Mouse (Mus musculus) limb, embryonic 14.5 days (tissue): ENCODE measurements around the gene Psme3. TPM values are rescaled to one million over a fixed set of nuclear protein-coding genes. Genes with fewer than 3 reads are reported as not detected.
A peak's percentile ranks its signal among the peaks of the same experiment; 100 is the strongest.

ENCODE experiments used
- ATAC-seq: fragments of 200-750 bp; cut with Nextera tagmentation; 2 replicates; pipeline ENCODE4 v1.8.0; 2017; ENCODE audit warnings: low read depth, moderate number of reproducible peaks, moderate TSS enrichment; ENCODE audit not compliant: low FRiP score
- DNase-seq: peaks from one replicate; pipeline ENCODE4 v3.0.0-alpha.2; 2015; ENCODE audit warnings: low spot score
- H3K27ac ChIP-seq: fragments of 300-500 bp; sonication (generic); replicated peaks from 2 replicates; pipeline ENCODE4 v1.5.1; 2014; ENCODE audit warnings: low read depth, mild to moderate bottlenecking, low read length, moderate library complexity, mixed read lengths
- H3K27me3 ChIP-seq: fragments of 300-500 bp; sonication (generic); 2 replicates; pipeline ENCODE4 v1.6.1; 2014; ENCODE audit warnings: low read length, mixed read lengths; ENCODE audit not compliant: control insufficient read depth, insufficient read depth
- H3K36me3 ChIP-seq: fragments of 300-500 bp; sonication (generic); 2 replicates; pipeline ENCODE4 v1.6.1; 2014; ENCODE audit warnings: mild to moderate bottlenecking, low read length, moderate library complexity, mixed read lengths; ENCODE audit not compliant: control insufficient read depth, insufficient read depth
- H3K4me1 ChIP-seq: fragments of 300-500 bp; sonication (generic); 2 replicates; pipeline ENCODE4 v1.6.1; 2014; ENCODE audit warnings: antibody characterized with exemption, low read length, mixed read lengths; ENCODE audit not compliant: control insufficient read depth, insufficient read depth
- H3K4me2 ChIP-seq: fragments of 300-500 bp; sonication (generic); replicated peaks from 2 replicates; pipeline ENCODE4 v1.6.1; 2014; ENCODE audit warnings: low read depth, mild to moderate bottlenecking, low read length, moderate library complexity; ENCODE audit not compliant: severe bottlenecking
- H3K4me3 ChIP-seq: fragments of 300-500 bp; sonication (generic); replicated peaks from 2 replicates; pipeline ENCODE4 v1.5.1; 2014; ENCODE audit warnings: low read length
- H3K9ac ChIP-seq: fragments of 300-500 bp; sonication (generic); 2 replicates; pipeline ENCODE4 v1.6.1; 2014; ENCODE audit warnings: mild to moderate bottlenecking, low read depth, low read length, moderate library complexity; ENCODE audit not compliant: severe bottlenecking
- H3K9me3 ChIP-seq: fragments of 300-500 bp; sonication (generic); 2 replicates; pipeline ENCODE4 v1.6.1; 2016; ENCODE audit warnings: low read length; ENCODE audit not compliant: control insufficient read depth
- POLR2A ChIP-seq: fragments of 200-500 bp; IDR thresholded peaks from 2 replicates; pipeline ENCODE4 v1.8.0; 2012; ENCODE audit warnings: inconsistent platforms, mild to moderate bottlenecking, moderate library complexity, borderline replicate concordance; ENCODE audit not compliant: insufficient read depth, insufficient read length; ENCODE audit errors: extremely low read depth
- WGBS: fragments of 180-500 bp; shearing (Covaris S2); extraction: QIAGEN DNeasy Blood & Tissue Kit; methylation state at CpG from one replicate; pipeline ENCODE4 v1.1.7; 2014; 5-methylcytosine and 5-hydroxymethylcytosine counted together
- polyA plus RNA-seq, 2 experiments: library from polyadenylated mRNA; depleted of rRNA in 1 of 2; stranded (reverse) in 1 of 2; unstranded in 1 of 2; fragments of >200 nt; fragmentation: Nextera tagmentation in 1 of 2; extraction: Ambion mirVana in 1 of 2; gene quantifications; 2 replicates each; pipeline versions ENCODE4 v1.2.1 to v1.2.3; 2012 to 2014

The Psme3 gene
- polyA plus RNA-seq (2012; rRNA removed) (128 and 142 TPM in 2 replicates), polyA plus RNA-seq (2014; fragmentation: Nextera tagmentation; extraction: Ambion mirVana) (105 TPM in 2 replicates)

- ATAC-seq: peak; percentile 92
- peak within 1 kb of the TSS; percentile 94 for H3K4me2 ChIP-seq
- H3K4me3 ChIP-seq: peak within 1 kb of the TSS; percentile 97
- peak within 1 kb of the TSS; percentile 70 for H3K27ac ChIP-seq
- WGBS: under 1% methylated on average over 62 of the region's 62 CpGs
- DNase-seq: peak; percentile 93
- H3K36me3 ChIP-seq: peaks cover 31% of the 10 kb centered on the region
- peaks cover 7% of the 10 kb centered on the region for H3K4me1 ChIP-seq
- H3K9ac ChIP-seq: peak within 1 kb of the TSS; percentile 88
- TF ChIP-seq POLR2A: 0 out of 2 replicates have a peak, but pooled peaks have one; percentile 62
- H3K27me3 ChIP-seq: no peaks in the 10 kb centered on the region
- H3K9me3 ChIP-seq: no peaks in the 10 kb centered on the region
Observed at GRCm38 (mm10) chr11:101315665-101316500, at the start of gene Psme3. TSS of gene Psme3 (plus strand) at chr11:101316213.

- peaks cover 16% of the 10 kb centered on the region; the same call in 1 of the 2 replicates for H3K27me3 ChIP-seq
- ATAC-seq: no peak
- WGBS: 16% methylated on average over 10 of the region's 10 CpGs
- no peaks in the 10 kb centered on the region for H3K9me3 ChIP-seq
- H3K4me3 ChIP-seq: no peak overlapping the region
- H3K4me1 ChIP-seq: peaks cover 6% of the 10 kb centered on the region; the same call in 1 of the 2 replicates
- no peak for DNase-seq
- 0 out of 2 replicates have a peak, but pooled peaks cover 5% of the 10 kb centered on the region for H3K36me3 ChIP-seq
- no peak overlapping the region for H3K9ac ChIP-seq
- no peak for TF ChIP-seq POLR2A
- no peak overlapping the region for H3K27ac ChIP-seq
- H3K4me2 ChIP-seq: no peak overlapping the region
Observed at GRCm38 (mm10) chr11:101269577-101270116, 46.4 kb upstream of the Psme3 start.

GRCm38 (mm10) chr11:101272446-101272845, 43.6 kb upstream of the Psme3 start:
- no peak overlapping the region for H3K27ac ChIP-seq
- 78% methylated on average over 3 of the region's 3 CpGs for WGBS
- ATAC-seq (no peak), DNase-seq (no peak)
- H3K4me3 ChIP-seq: no peak overlapping the region
- H3K4me1 ChIP-seq: peaks cover 5% of the 10 kb centered on the region
- no peak overlapping the region for H3K4me2 ChIP-seq
- H3K27me3 ChIP-seq: peaks cover 4% of the 10 kb centered on the region; the same call in 1 of the 2 replicates
- H3K9ac ChIP-seq: no peak overlapping the region
- 0 out of 2 replicates have a peak, but pooled peaks cover 10% of the 10 kb centered on the region for H3K36me3 ChIP-seq
- no peak for TF ChIP-seq POLR2A
- no peaks in the 10 kb centered on the region for H3K9me3 ChIP-seq

GRCm38 (mm10) chr11:101275309-101275708, 40.7 kb upstream of the Psme3 start:
- H3K27me3 ChIP-seq: no peaks in the 10 kb centered on the region
- WGBS: 67% methylated on average over 4 of the region's 4 CpGs

GRCm38 (mm10) chr11:101276319-101277070, 39.5 kb upstream of the Psme3 start:
- Histone ChIP-seq H3K9ac (no peak overlapping the region), H3K4me2 (no peak overlapping the region; the same call in 1 of the 2 replicates), H3K4me1 (peaks cover 18% of the 10 kb centered on the region), H3K27me3 (no peaks in the 10 kb centered on the region), H3K9me3 (no peaks in the 10 kb centered on the region), H3K4me3 (no peak overlapping the region), H3K36me3 (0 out of 2 replicates have a peak, but pooled peaks cover 10% of the 10 kb centered on the region), H3K27ac (no peak overlapping the region)
- DNase-seq: no peak
- no peak for ATAC-seq
- 32% methylated on average over 23 of the region's 27 CpGs for WGBS
- TF ChIP-seq POLR2A: no peak

More at GRCm38 (mm10) chr11:101275309-101275708, 40.7 kb upstream of the Psme3 start:
- H3K27ac ChIP-seq: no peak overlapping the region
- 0 out of 2 replicates have a peak, but pooled peaks cover 10% of the 10 kb centered on the region for H3K36me3 ChIP-seq
- DNase-seq (no peak), ATAC-seq (no peak)
- no peak overlapping the region for H3K4me2 ChIP-seq
- H3K4me1 ChIP-seq: peaks cover 18% of the 10 kb centered on the region
- H3K9ac ChIP-seq: no peak overlapping the region
- H3K4me3 ChIP-seq: no peak overlapping the region
- H3K9me3 ChIP-seq: no peaks in the 10 kb centered on the region
- no peak for TF ChIP-seq POLR2A
